Mouse (Mus musculus): ENCODE results near the gene Ttc7b. TPM values are rescaled to one million over a fixed set of nuclear protein-coding genes. Genes with fewer than 3 reads are reported as not detected.

Ttc7b gene
- total RNA-seq, 2 experiments from 2014 or later: 164 to 180 TPM

DNA sequence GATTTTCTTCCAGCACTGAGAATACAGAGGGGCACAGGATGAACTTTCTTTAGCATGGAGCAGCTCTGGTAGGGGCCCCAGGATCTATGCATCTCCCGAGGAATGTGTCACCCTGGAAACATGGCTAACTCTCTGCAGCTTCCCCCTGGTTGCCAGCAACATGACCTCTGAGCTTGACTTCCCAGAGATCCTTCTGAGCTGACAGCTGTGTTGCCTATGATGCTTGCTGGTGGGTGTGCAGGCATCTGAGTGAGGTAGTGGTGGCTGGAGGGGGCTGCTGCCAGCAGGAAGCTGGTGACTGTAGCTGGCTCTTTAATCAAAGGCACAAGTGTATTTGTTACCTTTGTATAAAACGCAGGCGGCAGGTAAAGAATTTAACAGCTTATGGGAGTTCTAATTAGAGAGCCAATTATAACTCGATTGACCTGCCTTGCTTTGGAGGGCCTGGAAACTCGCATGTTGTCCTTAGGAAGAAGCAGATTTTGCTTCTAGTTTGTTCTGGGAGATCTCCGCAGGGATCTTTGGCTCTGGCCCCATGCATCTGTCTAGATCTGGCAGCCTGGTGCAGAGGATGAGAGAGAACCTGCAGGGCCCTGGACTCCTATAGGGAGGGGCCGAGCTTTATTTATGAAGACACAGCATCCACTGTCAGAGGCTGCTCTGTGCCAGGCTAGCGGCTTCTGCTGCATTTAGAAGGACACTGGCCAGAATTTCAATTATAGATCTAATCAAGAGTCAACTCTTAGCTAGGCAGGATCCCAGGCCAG, 205.3 kb downstream of the Ttc7b start:
- DNase-seq (ENCODE audit: extremely low spot score in 1 of 2, low spot score in 1 of 2): no peak

GRCm38 (mm10) chr12:100313785-100314375, 206.7 kb downstream of the Ttc7b start:
- no peak for DNase-seq (ENCODE audit: extremely low spot score in 1 of 2, low spot score in 1 of 2)

GRCm38 (mm10) chr12:100313209-100313608, 207.4 kb downstream of the Ttc7b start:
- DNase-seq (ENCODE audit: extremely low spot score in 1 of 2, low spot score in 1 of 2): no peak

DNA sequence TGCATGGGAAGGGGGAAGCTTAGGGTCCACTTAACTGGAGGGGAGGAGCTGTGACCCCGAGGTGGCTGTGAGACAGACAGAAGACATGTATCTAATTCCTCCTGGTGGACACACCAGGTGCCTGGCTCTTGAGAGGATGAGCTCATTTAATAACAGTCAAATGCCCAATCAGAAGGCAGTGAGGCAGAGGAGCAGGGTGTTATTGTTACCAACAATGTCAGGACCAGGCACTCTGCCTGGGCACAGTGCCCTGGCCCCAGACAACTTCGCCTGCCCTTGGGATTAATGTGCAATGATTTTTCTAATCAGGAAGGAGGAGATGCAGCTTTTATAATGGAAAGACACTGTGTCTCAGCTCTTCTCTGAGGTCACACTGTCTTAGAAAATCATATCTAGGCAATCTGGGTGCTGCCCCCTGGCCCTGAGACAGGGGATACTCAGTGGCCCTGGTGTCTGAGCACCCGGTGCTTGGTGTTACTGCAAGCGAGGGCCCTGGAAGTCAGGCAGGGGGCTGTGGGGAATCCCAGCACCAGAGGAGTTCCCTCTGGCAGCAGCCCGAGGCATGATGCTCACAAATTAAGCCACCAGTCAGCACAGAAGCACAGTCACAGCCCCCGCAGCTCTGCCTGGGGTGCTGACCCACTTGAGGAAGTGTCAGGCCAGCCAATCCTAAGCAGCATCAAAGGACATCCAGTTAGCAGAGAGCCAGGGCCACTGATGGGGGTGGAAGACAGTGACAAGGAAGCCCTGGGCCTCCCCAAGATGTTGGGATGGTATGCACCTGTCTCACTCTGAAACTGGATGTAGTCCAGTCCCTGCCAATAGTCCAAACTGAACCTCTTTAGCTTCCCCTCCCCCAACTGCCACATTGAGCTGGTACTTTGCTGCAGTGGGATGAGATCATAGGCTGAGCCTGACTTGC, 209.9 kb downstream of the Ttc7b start:
- DNase-seq (ENCODE audit: extremely low spot score in 1 of 2, low spot score in 1 of 2): no peak

DNA sequence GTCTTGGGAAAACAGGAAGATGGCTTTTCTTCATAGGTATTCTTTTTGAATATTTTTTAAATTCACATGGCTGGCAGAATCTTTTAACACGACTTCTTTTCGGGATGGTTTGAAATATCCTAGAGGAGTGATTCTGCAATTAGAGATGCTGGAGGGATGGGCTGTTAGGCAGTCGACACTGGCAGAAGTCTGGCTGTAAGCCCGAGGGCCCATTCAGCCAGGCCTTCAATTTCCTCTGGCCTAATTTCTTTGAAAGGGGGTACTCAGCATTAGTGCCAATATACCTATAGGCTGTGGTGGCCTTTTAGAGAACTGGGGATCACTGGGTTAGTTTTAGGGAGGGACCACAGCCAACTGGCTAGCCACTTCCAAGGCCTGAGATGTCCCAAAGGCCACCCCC, 211.4 kb downstream of the Ttc7b start:
- no peak for DNase-seq (ENCODE audit: extremely low spot score in 1 of 2, low spot score in 1 of 2)

DNA sequence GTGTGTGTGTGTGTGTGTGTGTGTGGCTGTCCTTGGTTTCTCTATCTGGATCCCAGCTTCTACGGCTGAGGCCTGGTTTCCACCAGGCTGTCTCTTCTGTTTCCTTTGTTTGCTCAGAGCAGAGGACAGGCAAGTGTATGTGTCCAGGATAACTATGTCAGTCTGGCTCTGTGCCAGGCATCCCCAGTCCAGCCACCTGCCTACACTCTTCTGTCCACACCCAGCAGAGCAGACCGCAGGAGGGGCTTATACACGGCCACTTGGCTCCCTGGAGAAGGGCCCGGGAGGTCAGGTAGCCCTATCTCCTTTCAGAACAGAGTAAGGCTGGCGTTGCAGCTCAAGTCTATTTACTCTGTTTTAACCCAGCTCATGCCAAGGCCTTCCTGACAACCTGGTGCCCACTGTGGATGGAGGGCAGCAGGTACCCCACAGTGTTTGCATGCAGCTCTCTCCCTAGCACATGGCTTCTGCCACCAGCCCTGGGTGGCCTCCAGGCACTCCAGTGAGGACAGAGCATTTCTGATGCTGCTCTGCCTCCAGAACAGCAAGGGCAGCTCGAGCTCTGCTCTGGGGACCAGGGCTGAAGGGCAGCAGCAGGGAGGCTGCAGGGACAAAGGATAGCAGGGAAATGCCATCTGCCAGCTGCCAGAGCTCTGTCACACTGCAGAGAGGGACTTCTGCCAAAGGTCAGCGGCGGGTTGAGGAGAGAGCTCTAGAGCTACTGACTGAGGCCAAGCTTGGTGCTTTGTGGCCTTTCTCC, 212.9 kb downstream of the Ttc7b start:
- no peak for DNase-seq (ENCODE audit: extremely low spot score in 1 of 2, low spot score in 1 of 2)

GRCm38 (mm10) chr12:100306336-100306735, 214.3 kb downstream of the Ttc7b start:
- DNase-seq (ENCODE audit: extremely low spot score in 1 of 2, low spot score in 1 of 2): no peak

GRCm38 (mm10) chr12:100305051-100305673, 215.5 kb downstream of the Ttc7b start:
- DNase-seq (ENCODE audit: extremely low spot score in 1 of 2, low spot score in 1 of 2): no peak

GRCm38 (mm10) chr12:100304280-100304679, 216.3 kb downstream of the Ttc7b start:
- DNase-seq (ENCODE audit: extremely low spot score in 1 of 2, low spot score in 1 of 2): no peak

GRCm38 (mm10) chr12:100303141-100303540, 217.5 kb downstream of the Ttc7b start:
- no peak for DNase-seq (ENCODE audit: extremely low spot score in 1 of 2, low spot score in 1 of 2)

- no peak for DNase-seq (ENCODE audit: extremely low spot score in 1 of 2, low spot score in 1 of 2)
These were observed 220.2 kb downstream of the Ttc7b start for GRCm38 (mm10) chr12:100300446-100300845.

DNA sequence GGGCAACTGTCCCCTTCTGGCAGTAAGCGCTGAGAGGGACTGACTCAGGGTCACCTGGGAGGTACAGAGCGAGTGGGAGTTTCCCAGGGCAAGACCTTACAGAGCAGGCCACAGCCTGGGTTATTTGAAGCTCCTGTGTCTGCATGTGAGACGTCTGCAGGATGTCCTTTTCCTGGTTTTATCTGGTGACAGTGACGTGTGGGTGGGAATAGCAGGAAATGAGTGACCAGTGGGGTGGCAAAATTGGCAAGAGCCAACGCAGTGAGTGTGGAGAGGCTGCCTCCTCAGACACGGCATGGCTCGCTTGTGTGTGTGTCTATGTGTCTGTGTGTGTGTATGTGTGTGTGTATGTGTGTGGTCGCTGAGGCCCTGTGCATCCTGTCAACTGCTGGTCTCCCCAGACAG, 221.3 kb downstream of the Ttc7b start:
- no peak for DNase-seq (ENCODE audit: extremely low spot score in 1 of 2, low spot score in 1 of 2)

GRCm38 (mm10) chr12:100298788-100299187, 221.8 kb downstream of the Ttc7b start:
- no peak for DNase-seq (ENCODE audit: extremely low spot score in 1 of 2, low spot score in 1 of 2)

DNA sequence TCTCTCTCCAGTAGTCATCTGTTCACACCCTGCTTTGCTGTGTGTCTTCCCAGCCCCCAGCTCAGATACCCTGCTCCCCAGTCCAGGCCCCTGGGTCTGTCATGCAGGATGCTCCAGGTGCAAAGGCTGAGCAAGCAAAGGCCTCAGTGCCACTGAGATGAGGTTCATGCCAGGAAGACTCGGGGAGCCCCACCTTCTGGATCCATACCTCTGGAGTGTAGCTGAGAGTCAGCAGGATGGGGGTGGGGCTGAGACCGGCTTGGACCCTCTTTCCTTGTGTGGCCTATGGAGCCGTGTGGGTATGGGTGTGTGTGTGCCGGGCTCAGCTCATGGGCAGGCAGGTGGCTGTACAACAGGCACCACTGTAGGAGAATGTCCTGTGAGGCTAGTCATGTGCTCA, 222.7 kb downstream of the Ttc7b start:
- no peak for DNase-seq (ENCODE audit: extremely low spot score in 1 of 2, low spot score in 1 of 2)

DNA sequence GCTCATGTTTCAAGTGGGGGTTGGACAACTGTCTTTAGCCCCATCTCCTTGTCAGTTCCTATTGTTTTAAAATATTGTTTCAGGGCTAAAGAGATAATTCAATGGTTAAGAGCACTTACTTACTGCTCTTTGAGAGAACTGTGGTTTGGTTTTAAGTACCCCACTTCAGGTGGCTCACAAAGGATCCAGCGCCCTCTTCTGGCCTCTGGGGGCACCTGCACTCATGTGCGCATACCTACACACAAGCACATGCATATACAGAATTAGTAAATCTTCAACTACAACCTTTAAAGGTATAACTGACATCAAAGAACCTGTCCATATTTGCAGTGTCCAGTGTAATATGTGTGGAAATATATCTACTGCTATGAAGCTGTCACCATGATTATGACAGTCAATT, 226.2 kb downstream of the Ttc7b start:
- DNase-seq (ENCODE audit: extremely low spot score in 1 of 2, low spot score in 1 of 2): no peak

- DNase-seq (ENCODE audit: extremely low spot score in 1 of 2, low spot score in 1 of 2): no peak
These were observed 226.7 kb downstream of the Ttc7b start for GRCm38 (mm10) chr12:100293956-100294355.

DNA sequence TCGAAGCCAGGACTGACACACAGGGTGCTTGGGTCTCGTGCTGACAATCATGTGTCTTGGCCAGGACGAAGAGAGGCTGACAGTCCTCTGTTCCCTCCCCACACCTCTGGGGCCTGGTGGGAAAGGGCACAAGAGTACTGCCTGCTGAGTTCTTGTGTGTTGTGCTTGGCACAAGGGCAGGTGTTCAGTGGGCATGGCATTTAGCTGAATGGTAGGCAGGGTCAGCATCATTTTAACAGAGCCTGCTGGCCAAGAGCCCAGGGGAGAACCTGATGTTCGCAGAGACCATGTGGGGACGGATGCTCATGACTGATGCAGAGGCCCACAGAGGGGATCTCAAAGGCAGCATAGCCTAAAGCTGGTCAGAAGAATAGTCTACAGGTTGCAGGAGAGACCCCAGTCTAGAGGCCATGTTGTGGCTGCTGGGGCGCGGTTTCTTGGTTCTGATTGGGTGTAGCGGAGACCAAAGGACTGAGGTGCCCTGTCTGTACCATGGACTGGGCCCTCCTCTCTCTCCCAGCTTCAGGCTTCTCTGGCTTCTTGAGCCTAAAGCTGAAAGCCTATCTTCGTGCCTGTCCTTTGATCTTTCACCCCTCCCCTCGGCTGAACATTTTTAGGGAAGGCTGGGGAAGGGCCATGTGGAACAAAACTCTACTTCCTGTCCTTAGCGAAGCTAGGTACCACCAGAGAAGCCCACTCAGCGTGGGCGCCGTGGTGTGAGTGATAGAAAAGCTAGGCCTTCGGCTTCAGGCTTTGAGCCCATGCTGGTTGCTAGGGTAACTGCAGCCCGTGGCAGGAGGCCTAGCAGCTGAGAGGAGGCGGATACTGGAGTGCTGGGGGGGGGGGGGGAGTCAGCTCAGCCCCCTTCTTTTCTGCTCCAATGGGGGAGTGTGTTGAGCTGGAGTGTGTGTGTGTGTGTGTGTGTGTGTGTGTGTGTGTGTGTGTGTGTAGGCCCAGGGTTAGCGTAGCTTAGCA, 229.6 kb downstream of the Ttc7b start:
- peak in 1 of 2 experiments; percentile 62 for DNase-seq (ENCODE audit: extremely low spot score in 1 of 2, low spot score in 1 of 2)

DNA sequence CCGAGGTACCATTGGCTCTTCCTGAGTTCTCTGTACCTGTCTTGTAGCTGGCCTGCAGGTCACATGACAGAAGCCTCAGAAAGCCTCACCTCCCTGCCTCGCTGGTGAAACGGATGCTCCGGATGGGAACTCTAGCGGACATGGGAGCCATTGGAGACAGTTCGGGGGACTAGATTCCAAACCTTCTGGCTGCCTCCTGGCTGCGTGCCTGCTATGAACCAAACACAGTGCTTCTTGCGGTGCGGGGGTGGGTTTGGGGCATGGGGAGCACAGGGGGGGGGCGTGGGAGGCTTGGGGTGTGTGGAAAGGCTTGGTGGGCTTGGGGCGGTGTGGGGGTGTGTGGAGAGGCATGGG, 230.5 kb downstream of the Ttc7b start:
- no peak for DNase-seq (ENCODE audit: extremely low spot score in 1 of 2, low spot score in 1 of 2)
